Mouse (Mus musculus) layer of hippocampus, adult 2 months (tissue): Measurements from ENCODE around the gene Efcab3. TPM values are rescaled to one million over a fixed set of nuclear protein-coding genes. Genes with fewer than 3 reads are reported as not detected.
A peak's percentile ranks its signal among the peaks of the same experiment; 100 is the strongest.
"Not testable (repeated sequence)": the region's sequence is repeated elsewhere in the genome, so short reads cannot be mapped to it uniquely, and the experiment has no call there.

Experiments
- DNase-seq, 2 experiments: peaks; one replicate each; pipeline ENCODE4 v3.0.0; 2022; ENCODE audit warnings: low spot score in 2 of 2
- H3K27ac ChIP-seq: fragments of 200-600 bp; 2 replicates; pipeline ENCODE4 v1.8.1; 2022
- H3K4me3 ChIP-seq: fragments of 200-600 bp; 2 replicates; pipeline ENCODE4 v1.8.1; 2022; ENCODE audit warnings: mild to moderate bottlenecking
- CTCF ChIP-seq: fragments of 200-600 bp; conservative IDR thresholded peaks from 2 replicates; pipeline ENCODE4 v1.8.1; 2022; ENCODE audit warnings: antibody characterized with exemption, mild to moderate bottlenecking, moderate library complexity
- total RNA-seq, 2 experiments: library from RNA; stranded (reverse); gene quantifications; 2 replicates each; pipeline ENCODE4 v1.2.3; 2021

The Efcab3 gene
- total RNA-seq, 2 experiments from 2014 or later = not detected

DNA sequence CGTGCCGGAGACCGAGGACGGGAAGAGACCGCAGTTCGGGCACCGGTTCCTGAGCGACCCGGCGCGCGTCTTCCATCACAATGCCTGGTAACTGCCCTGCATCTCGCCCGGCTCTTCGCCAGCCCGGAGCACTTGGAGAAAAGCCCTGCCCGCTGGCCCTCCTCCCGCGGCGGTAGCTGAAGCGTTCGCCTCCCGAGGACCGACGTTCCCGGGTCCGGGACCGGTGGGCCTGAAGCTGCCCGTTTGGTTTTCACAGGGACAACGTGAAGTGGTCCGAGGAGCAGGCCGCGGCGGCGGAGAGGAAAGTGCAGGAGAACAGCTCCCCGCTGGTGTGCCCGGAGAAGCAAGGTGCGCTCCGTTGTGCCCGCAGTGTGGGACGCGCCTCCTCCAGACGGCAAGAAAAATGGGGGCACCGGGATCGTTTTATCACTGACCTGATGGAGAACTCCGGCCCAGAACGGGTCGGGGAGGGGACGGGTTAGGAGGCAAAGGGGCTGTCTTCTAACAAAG is 63.2 kb downstream of the Efcab3 start:
- DNase-seq = no peak
- Histone ChIP-seq H3K4me3 (peak overlapping the region; percentile 91), H3K27ac (peak overlapping the region; percentile 67; the same call in 1 of the 2 replicates)
- TF ChIP-seq CTCF = no peak

GRCm38 (mm10) chr11:105135692-105136091 is 72.3 kb downstream of the Efcab3 start:
- no peak for DNase-seq
- no peak for TF ChIP-seq CTCF
- Histone ChIP-seq H3K27ac (no peak overlapping the region), H3K4me3 (no peak overlapping the region)

DNA sequence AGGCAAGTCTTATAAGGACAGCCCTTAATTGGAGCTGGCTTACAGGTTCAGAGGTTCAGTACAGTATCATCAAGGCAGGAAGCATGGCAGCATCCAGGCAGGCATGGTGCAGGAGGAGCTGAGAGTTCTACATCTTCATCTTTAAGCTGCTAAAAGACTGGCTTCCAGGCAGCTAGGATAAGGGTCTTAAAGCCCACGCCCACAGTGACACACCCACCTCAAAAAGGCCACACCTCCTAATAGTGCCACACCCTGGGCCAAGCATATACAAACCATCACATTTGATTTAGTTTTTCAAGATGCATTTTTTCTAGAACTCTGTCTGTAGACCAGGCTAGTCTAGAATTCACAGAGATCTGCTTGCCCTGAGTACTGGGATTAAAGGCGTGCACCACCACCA is 73.9 kb downstream of the Efcab3 start:
- not testable (repeated sequence) for H3K27ac ChIP-seq, H3K4me3 ChIP-seq, DNase-seq

GRCm38 (mm10) chr11:105140512-105140911 is 77.1 kb downstream of the Efcab3 start:
- H3K4me3 ChIP-seq, DNase-seq, H3K27ac ChIP-seq: not testable (repeated sequence)

- no peak overlapping the region for H3K27ac ChIP-seq
- TF ChIP-seq CTCF = no peak
- DNase-seq = no peak
- no peak overlapping the region for H3K4me3 ChIP-seq
These were observed 77.7 kb downstream of the Efcab3 start for GRCm38 (mm10) chr11:105141115-105141514.

GRCm38 (mm10) chr11:105143564-105143963 is 80.2 kb downstream of the Efcab3 start:
- H3K4me3 ChIP-seq = no peak overlapping the region
- no peak for TF ChIP-seq CTCF
- H3K27ac ChIP-seq = no peak overlapping the region
- no peak for DNase-seq

GRCm38 (mm10) chr11:105144084-105144483 is 80.7 kb downstream of the Efcab3 start:
- DNase-seq = no peak
- no peak for TF ChIP-seq CTCF
- Histone ChIP-seq H3K4me3 (no peak overlapping the region), H3K27ac (no peak overlapping the region)

- TF ChIP-seq CTCF = no peak
- Histone ChIP-seq H3K27ac (no peak overlapping the region), H3K4me3 (no peak overlapping the region)
- DNase-seq = no peak
These were observed 81.3 kb downstream of the Efcab3 start for GRCm38 (mm10) chr11:105144508-105145210.

DNA sequence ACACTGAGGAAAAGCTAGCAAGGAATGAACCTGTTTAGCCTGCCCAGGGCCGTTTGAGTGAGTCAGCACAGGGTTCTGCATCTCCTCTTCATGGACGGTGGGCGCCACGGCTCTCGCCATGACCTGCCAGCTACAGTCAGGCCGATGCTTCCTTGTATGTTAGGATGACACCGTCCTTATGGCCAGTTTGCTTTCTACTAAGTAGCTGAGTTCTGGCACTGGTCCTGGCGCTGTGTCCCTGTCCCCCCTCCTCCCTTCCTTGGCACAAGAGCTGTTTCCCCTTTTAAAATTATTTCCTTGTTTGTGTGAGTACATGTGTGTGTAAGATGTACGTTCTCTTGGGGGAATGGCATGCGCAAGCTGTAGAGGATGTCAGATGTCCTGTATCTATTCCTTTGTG is 81.8 kb downstream of the Efcab3 start:
- no peak for TF ChIP-seq CTCF
- no peak overlapping the region for H3K27ac ChIP-seq
- H3K4me3 ChIP-seq = no peak overlapping the region
- no peak for DNase-seq

DNA sequence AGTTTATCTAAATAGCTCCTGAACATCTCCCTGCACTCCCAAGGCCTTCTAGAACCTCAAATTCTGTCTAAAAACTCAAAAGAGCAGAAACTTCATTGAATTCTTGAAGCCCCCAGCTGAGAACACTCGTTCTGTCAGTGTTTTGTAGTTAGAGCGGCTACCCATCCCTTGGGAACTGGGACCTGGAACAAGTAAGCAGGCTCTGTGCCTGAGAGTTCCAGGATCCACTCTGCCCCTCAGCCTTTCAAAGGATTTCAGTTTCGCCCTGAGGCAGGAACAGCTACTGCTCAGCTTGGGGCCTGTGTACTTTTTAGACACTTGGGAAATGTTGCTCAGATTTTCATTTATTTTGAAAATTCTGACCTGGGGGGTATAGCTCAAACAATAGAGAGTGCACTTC is 83.2 kb downstream of the Efcab3 start, which contains the start of gene Gm10842:
TSS of gene Gm10842 (plus strand) at position 301 of the 400 bp plus-strand sequence.
- no peak for TF ChIP-seq CTCF
- Histone ChIP-seq H3K27ac (no peak within 1 kb of the TSS), H3K4me3 (no peak within 1 kb of the TSS)
- no peak for DNase-seq

GRCm38 (mm10) chr11:105149353-105149752 is 86.0 kb downstream of the Efcab3 start:
- DNase-seq = no peak
- TF ChIP-seq CTCF = no peak
- Histone ChIP-seq H3K4me3 (no peak overlapping the region), H3K27ac (no peak overlapping the region)

DNA sequence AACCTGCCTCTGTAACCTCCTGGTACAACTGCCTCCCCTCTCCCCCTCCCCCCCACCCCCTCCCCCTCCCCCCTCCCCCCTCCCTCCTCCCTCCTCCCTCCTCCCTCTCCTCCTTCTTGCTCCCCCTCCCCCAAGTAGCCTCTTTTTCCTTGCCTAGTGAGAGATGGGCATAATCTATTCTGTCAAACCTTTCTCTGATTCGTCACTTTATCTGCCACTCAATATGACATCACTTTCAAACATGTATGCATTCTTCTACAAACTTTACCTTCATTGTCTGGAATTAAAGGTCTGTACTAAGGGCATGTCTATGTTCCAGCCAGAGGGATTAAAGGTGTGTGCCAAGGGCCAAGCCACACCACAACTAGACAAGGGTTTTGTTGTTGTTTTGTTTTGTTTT is 86.4 kb downstream of the Efcab3 start:
- no peak for DNase-seq
- TF ChIP-seq CTCF = no peak
- H3K4me3 ChIP-seq = no peak overlapping the region
- no peak overlapping the region for H3K27ac ChIP-seq

GRCm38 (mm10) chr11:105150691-105151090 is 87.3 kb downstream of the Efcab3 start:
- Histone ChIP-seq H3K27ac (no peak overlapping the region), H3K4me3 (no peak overlapping the region)
- TF ChIP-seq CTCF = no peak
- no peak for DNase-seq
